Mouse (Mus musculus): ENCODE measurements around the gene Zfp518a.

Zfp518a gene

GRCm38 (mm10) chr19:40894519-40895392 is at the start of gene Zfp518a:
TSS of gene Zfp518a (plus strand) at chr19:40894705.
- WGBS: under 1% methylated on average over 89 of the region's 89 CpGs

- 81% methylated on average over 13 of the region's 13 CpGs for whole genome bisulfite sequencing
Observed at GRCm38 (mm10) chr19:40844731-40845130, 49.8 kb upstream of the Zfp518a start.

GRCm38 (mm10) chr19:40849391-40849790 is 45.1 kb upstream of the Zfp518a start:
- 83% methylated on average over 12 of the region's 12 CpGs for WGBS

- 27% methylated on average over 4 of the region's 4 CpGs for WGBS
Observed at GRCm38 (mm10) chr19:40859555-40859954, 35.0 kb upstream of the Zfp518a start.

GRCm38 (mm10) chr19:40868284-40868683 is 26.2 kb upstream of the Zfp518a start:
- 30% methylated on average over 5 of the region's 5 CpGs for WGBS

- 58% methylated on average over 3 of the region's 3 CpGs for WGBS
Observed at GRCm38 (mm10) chr19:40869425-40870105, 24.9 kb upstream of the Zfp518a start.

GRCm38 (mm10) chr19:40872955-40873665 is 21.4 kb upstream of the Zfp518a start:
- WGBS: 2% methylated on average over 51 of the region's 51 CpGs

- WGBS: 94% methylated on average over 4 of the region's 4 CpGs
Observed at GRCm38 (mm10) chr19:40881700-40882099, 12.8 kb upstream of the Zfp518a start.

- WGBS: 92% methylated on average over 1 of the region's 1 CpGs
Observed at GRCm38 (mm10) chr19:40888887-40889286, 5.6 kb upstream of the Zfp518a start.

GRCm38 (mm10) chr19:40894071-40894506 is 416 bp upstream of the Zfp518a start:
- WGBS: 51% methylated on average over 21 of the region's 21 CpGs

- 4% methylated on average over 6 of the region's 6 CpGs for WGBS
Observed at GRCm38 (mm10) chr19:40895393-40895703, 843 bp downstream of the Zfp518a start.

- 76% methylated on average over 9 of the region's 9 CpGs for WGBS
Observed at GRCm38 (mm10) chr19:40931581-40932369, 37.3 kb downstream of the Zfp518a start.

GRCm38 (mm10) chr19:40935376-40935775 is 40.9 kb downstream of the Zfp518a start:
- 67% methylated on average over 8 of the region's 8 CpGs for WGBS

GRCm38 (mm10) chr19:40936038-40936437 is 41.5 kb downstream of the Zfp518a start:
- 57% methylated on average over 5 of the region's 5 CpGs for WGBS

GRCm38 (mm10) chr19:40943552-40943951 is 49.0 kb downstream of the Zfp518a start:
- 89% methylated on average over 7 of the region's 7 CpGs for WGBS

GRCm38 (mm10) chr19:40946937-40947577 is 52.6 kb downstream of the Zfp518a start:
- 55% methylated on average over 4 of the region's 4 CpGs for WGBS

GRCm38 (mm10) chr19:40958981-40959380 is 64.5 kb downstream of the Zfp518a start:
- WGBS: 72% methylated on average over 1 of the region's 1 CpGs

GRCm38 (mm10) chr19:40962988-40963387 is 68.5 kb downstream of the Zfp518a start:
- 50% methylated on average over 12 of the region's 12 CpGs for WGBS

GRCm38 (mm10) chr19:40964367-40964891 is 69.9 kb downstream of the Zfp518a start:
- WGBS: 67% methylated on average over 3 of the region's 3 CpGs

GRCm38 (mm10) chr19:40964936-40965850 is 70.7 kb downstream of the Zfp518a start:
- 71% methylated on average over 6 of the region's 6 CpGs for WGBS

Measured in cerebral cortex, adult 2 months (tissue).